Mouse (Mus musculus) testis, adult 2 months (tissue): ENCODE measurements around the gene Bcas3.

Experiments used
- CTCF ChIP-seq: fragments of 200-500 bp; IDR thresholded peaks from 2 replicates; pipeline ENCODE4 v1.5.1; 2012; ENCODE audit warnings: low read depth, mild to moderate bottlenecking, inconsistent platforms, low read length, moderate library complexity; ENCODE audit not compliant: control insufficient read depth, insufficient read depth, insufficient replicate concordance
- POLR2A ChIP-seq: fragments of 200-500 bp; IDR thresholded peaks from 2 replicates; pipeline ENCODE4 v1.6.1; 2012; ENCODE audit warnings: low read depth, mild to moderate bottlenecking, inconsistent platforms, low read length, moderate library complexity; ENCODE audit not compliant: control insufficient read depth

GRCm38 (mm10) chr11:85642591-85642990 is 289.6 kb downstream of the Bcas3 start:
- TF ChIP-seq POLR2A (no peak), CTCF (no peak)
